Mouse (Mus musculus): ENCODE measurements around the gene Shisa3. TPM values are rescaled to one million over a fixed set of nuclear protein-coding genes. Genes with fewer than 3 reads are reported as not detected.

Shisa3 gene
- 9.4 and 10.6 TPM in 2 replicates for polyA plus RNA-seq (2014; fragmentation: Nextera tagmentation; extraction: Ambion mirVana)

DNA sequence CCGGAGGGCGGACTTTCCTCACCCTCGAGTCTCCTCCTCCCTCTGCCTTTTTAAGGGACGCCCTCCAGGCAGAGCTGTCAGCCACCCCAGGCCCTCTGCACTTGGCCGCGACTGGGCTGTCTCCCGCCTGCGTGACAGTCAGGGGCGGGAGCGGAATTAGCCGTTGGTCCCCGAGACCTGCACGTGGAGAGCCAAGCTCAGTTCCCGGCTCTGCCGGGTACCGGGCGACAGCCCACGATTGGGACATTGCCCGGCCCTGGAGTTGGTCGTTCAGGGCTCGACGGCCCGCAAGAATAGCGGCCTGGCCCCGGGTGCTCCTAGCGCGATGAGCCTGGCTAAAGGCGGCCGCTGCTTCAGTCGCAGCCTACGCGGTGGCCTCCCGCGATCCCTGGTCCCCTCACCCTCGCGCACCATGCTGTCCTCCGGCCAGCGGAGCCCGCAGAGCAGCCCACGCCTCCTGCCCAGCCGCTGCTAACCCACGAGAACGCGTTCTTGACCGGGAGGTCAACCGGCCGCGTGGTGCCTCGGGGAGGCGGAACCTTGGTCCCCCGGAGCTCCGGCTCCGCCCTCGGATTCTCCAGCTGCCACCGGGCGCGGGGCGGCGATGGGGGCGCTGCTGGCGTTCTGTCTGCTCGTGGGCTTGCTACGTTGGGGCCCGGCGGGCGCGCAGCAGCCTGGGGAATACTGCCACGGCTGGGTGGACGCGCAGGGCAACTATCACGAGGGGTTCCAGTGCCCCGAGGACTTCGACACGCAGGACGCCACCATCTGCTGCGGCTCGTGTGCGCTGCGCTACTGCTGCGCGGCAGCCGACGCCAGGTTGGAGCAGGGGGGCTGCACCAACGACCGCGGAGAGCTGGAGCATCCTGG, at the start of gene Shisa3:
Gene Shisa3, plus strand, starts transcription at position 79 of the 870 bp plus-strand sequence.
- Histone ChIP-seq H3K4me3 (ENCODE audit: low read depth, low read length) (peak within 1 kb of the TSS; percentile 56), H3K9me3 (ENCODE audit: control insufficient read depth, low read length) (no peaks in the 10 kb centered on the region), H3K9ac (ENCODE audit: low read depth, low read length) (peak within 1 kb of the TSS; percentile 62), H3K27ac (replicated peaks; ENCODE audit: low read depth, low read length) (no peak within 1 kb of the TSS), H3K27me3 (replicated peaks; ENCODE audit: control insufficient read depth, insufficient read depth, low read length) (peaks cover 73% of the 10 kb centered on the region), H3K4me1 (ENCODE audit: control insufficient read depth, insufficient read depth, low read length) (peaks cover 9% of the 10 kb centered on the region; the same call in 1 of the 2 replicates), H3K4me2 (ENCODE audit: low read depth, low read length) (peak within 1 kb of the TSS; percentile 95), H3K36me3 (ENCODE audit: control insufficient read depth, insufficient read depth, low read length) (no peaks in the 10 kb centered on the region)
- 0% methylated on average over 46 of the region's 86 CpGs for WGBS
- DNase-seq (ENCODE audit: low spot score) (peak; percentile 44), ATAC-seq (ENCODE audit: low read depth) (peak; percentile 66)

DNA sequence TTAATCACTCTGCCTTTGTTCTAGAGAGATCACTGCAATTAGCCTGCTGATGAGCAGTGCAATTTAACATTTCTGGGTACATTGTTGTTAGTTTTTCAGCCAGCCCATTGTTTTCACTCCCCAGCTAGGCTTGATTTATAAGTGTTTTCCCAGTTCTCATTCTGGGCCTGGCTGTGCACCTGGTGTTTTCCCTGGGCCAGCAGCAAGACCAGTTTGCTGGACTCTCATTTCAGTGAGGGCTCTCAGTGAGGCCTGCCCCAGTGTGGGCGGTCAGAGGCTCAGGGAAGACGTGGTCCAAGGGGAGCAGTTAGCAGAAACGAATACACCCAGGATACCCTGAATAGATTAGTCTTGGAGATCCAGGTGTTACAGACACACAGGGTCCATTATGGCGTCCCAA, 49.0 kb upstream of the Shisa3 start:
- no peaks in the 10 kb centered on the region for H3K36me3 ChIP-seq (ENCODE audit: control insufficient read depth, insufficient read depth, low read length)
- no peak overlapping the region for H3K9ac ChIP-seq (ENCODE audit: low read depth, low read length)
- H3K4me1 ChIP-seq (ENCODE audit: control insufficient read depth, insufficient read depth, low read length) = no peaks in the 10 kb centered on the region
- H3K4me3 ChIP-seq (ENCODE audit: low read depth, low read length) = no peak overlapping the region
- WGBS = 67% methylated on average over 4 of the region's 4 CpGs
- no peaks in the 10 kb centered on the region for H3K27me3 ChIP-seq (replicated peaks; ENCODE audit: control insufficient read depth, insufficient read depth, low read length)
- no peak for ATAC-seq (ENCODE audit: low read depth)
- no peak for DNase-seq (ENCODE audit: low spot score)
- no peak overlapping the region for H3K27ac ChIP-seq (replicated peaks; ENCODE audit: low read depth, low read length)
- no peak overlapping the region for H3K4me2 ChIP-seq (ENCODE audit: low read depth, low read length)
- no peaks in the 10 kb centered on the region for H3K9me3 ChIP-seq (ENCODE audit: control insufficient read depth, low read length)

DNA sequence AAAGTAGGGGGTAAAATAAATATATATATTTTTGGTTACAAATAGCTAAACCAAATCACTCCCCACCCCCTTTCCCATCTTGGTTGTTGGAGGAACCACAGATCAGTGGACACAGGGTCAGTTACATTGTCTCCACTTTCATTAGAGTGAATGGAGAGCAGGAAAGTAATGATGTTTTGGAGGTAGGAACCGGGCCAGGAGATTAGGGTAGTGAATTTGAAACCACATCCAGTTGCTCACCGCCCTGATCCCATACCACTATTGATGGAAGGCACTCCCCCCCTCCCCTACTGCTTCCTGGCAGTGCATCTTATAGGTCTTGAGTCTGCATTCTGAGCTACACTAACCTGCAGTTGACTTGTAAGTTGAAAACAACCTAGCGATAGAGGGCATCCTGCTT, 48.6 kb upstream of the Shisa3 start:
- Histone ChIP-seq H3K4me2 (ENCODE audit: low read depth, low read length) (no peak overlapping the region), H3K4me1 (ENCODE audit: control insufficient read depth, insufficient read depth, low read length) (no peaks in the 10 kb centered on the region), H3K9ac (ENCODE audit: low read depth, low read length) (no peak overlapping the region), H3K27me3 (replicated peaks; ENCODE audit: control insufficient read depth, insufficient read depth, low read length) (no peaks in the 10 kb centered on the region), H3K27ac (replicated peaks; ENCODE audit: low read depth, low read length) (no peak overlapping the region), H3K4me3 (ENCODE audit: low read depth, low read length) (no peak overlapping the region), H3K36me3 (ENCODE audit: control insufficient read depth, insufficient read depth, low read length) (no peaks in the 10 kb centered on the region), H3K9me3 (ENCODE audit: control insufficient read depth, low read length) (no peaks in the 10 kb centered on the region)
- ATAC-seq (ENCODE audit: low read depth) (no peak), DNase-seq (ENCODE audit: low spot score) (no peak)
- 64% methylated on average over 3 of the region's 3 CpGs for WGBS

DNA sequence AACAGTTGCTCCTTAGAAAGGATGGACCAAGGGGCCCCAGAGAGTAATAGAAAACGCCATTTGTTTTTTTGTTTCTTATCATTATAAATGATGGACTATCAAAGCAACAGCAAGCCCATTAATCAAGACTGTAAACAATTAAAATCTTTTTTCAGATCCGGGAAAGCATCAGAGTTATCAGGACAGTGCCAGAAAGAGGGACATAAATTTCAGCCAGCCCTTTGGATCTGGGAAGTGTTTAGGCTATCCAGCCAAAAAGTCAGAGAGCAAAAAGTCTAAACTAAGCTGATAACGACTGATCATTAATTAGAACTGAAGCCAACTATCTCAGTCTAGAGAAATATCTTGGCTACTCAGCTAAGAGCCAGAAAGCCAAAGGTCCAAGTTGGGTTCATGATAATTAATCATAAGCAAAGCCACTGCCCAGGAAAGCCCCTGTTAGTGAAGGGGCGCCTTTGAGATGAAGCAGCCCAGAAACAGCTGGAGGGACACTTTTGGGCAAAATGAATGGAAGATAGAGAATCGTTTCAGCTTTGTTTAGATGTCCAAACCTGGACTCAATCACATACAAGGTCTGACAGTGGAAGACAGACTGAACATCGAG, 35.0 kb upstream of the Shisa3 start:
- no peak overlapping the region for H3K4me3 ChIP-seq (ENCODE audit: low read depth, low read length)
- WGBS = 67% methylated on average over 6 of the region's 6 CpGs
- H3K9me3 ChIP-seq (ENCODE audit: control insufficient read depth, low read length) = no peaks in the 10 kb centered on the region
- no peaks in the 10 kb centered on the region for H3K36me3 ChIP-seq (ENCODE audit: control insufficient read depth, insufficient read depth, low read length)
- no peak for DNase-seq (ENCODE audit: low spot score)
- H3K9ac ChIP-seq (ENCODE audit: low read depth, low read length) = no peak overlapping the region
- H3K4me2 ChIP-seq (ENCODE audit: low read depth, low read length) = no peak overlapping the region
- H3K4me1 ChIP-seq (ENCODE audit: control insufficient read depth, insufficient read depth, low read length) = no peaks in the 10 kb centered on the region
- no peaks in the 10 kb centered on the region for H3K27me3 ChIP-seq (replicated peaks; ENCODE audit: control insufficient read depth, insufficient read depth, low read length)
- no peak overlapping the region for H3K27ac ChIP-seq (replicated peaks; ENCODE audit: low read depth, low read length)
- no peak for ATAC-seq (ENCODE audit: low read depth)

DNA sequence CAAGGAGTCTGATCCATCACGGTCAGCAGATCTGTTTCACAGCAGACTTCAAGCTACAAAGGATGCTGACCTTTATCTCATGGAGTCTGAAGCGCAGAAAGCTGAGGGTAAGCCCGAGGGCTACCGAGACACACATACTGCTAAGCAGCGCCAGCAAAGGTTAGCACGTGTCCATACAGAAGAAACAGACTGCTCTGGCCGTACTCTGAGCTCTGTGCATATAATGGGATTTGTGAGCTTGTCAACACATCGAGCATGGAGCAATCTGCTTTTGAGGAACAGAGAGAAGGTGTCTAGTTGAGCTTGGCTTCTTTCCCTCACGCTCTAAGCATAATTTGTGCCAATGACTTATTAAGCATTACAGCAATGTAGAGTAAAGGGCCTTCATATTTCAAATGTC, 33.6 kb upstream of the Shisa3 start:
- Histone ChIP-seq H3K27ac (replicated peaks; ENCODE audit: low read depth, low read length) (no peak overlapping the region), H3K36me3 (ENCODE audit: control insufficient read depth, insufficient read depth, low read length) (no peaks in the 10 kb centered on the region), H3K4me3 (ENCODE audit: low read depth, low read length) (no peak overlapping the region), H3K4me2 (ENCODE audit: low read depth, low read length) (no peak overlapping the region), H3K4me1 (ENCODE audit: control insufficient read depth, insufficient read depth, low read length) (no peaks in the 10 kb centered on the region), H3K27me3 (replicated peaks; ENCODE audit: control insufficient read depth, insufficient read depth, low read length) (no peaks in the 10 kb centered on the region), H3K9me3 (ENCODE audit: control insufficient read depth, low read length) (no peaks in the 10 kb centered on the region), H3K9ac (ENCODE audit: low read depth, low read length) (no peak overlapping the region)
- ATAC-seq (ENCODE audit: low read depth) (no peak), DNase-seq (ENCODE audit: low spot score) (no peak)
- 84% methylated on average over 9 of the region's 9 CpGs for WGBS

DNA sequence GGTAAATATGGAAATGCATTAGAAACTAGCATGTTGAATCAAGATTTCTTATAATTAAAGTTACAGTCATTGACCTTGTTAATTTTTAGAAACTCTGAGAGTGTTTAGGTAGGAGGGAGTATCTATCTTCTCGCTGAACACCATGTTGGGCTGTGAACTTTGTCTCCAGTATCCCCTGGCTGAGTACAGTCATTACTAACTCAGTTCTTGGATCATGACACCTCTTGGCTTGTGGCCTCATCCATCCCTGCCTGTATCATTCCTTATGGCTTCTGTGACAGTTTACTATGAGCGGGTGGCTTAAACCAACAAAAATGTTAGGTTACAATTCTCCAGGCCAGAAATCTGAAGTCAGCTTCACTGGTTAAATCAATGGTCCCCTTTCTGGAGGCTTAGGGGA, 32.0 kb upstream of the Shisa3 start:
- no peak overlapping the region for H3K4me3 ChIP-seq (ENCODE audit: low read depth, low read length)
- H3K27me3 ChIP-seq (replicated peaks; ENCODE audit: control insufficient read depth, insufficient read depth, low read length) = no peaks in the 10 kb centered on the region
- 89% methylated on average over 2 of the region's 2 CpGs for WGBS
- H3K36me3 ChIP-seq (ENCODE audit: control insufficient read depth, insufficient read depth, low read length) = no peaks in the 10 kb centered on the region
- DNase-seq (ENCODE audit: low spot score) (no peak), ATAC-seq (ENCODE audit: low read depth) (no peak)
- no peak overlapping the region for H3K9ac ChIP-seq (ENCODE audit: low read depth, low read length)
- no peak overlapping the region for H3K4me2 ChIP-seq (ENCODE audit: low read depth, low read length)
- H3K9me3 ChIP-seq (ENCODE audit: control insufficient read depth, low read length) = no peaks in the 10 kb centered on the region
- no peaks in the 10 kb centered on the region for H3K4me1 ChIP-seq (ENCODE audit: control insufficient read depth, insufficient read depth, low read length)
- H3K27ac ChIP-seq (replicated peaks; ENCODE audit: low read depth, low read length) = no peak overlapping the region

DNA sequence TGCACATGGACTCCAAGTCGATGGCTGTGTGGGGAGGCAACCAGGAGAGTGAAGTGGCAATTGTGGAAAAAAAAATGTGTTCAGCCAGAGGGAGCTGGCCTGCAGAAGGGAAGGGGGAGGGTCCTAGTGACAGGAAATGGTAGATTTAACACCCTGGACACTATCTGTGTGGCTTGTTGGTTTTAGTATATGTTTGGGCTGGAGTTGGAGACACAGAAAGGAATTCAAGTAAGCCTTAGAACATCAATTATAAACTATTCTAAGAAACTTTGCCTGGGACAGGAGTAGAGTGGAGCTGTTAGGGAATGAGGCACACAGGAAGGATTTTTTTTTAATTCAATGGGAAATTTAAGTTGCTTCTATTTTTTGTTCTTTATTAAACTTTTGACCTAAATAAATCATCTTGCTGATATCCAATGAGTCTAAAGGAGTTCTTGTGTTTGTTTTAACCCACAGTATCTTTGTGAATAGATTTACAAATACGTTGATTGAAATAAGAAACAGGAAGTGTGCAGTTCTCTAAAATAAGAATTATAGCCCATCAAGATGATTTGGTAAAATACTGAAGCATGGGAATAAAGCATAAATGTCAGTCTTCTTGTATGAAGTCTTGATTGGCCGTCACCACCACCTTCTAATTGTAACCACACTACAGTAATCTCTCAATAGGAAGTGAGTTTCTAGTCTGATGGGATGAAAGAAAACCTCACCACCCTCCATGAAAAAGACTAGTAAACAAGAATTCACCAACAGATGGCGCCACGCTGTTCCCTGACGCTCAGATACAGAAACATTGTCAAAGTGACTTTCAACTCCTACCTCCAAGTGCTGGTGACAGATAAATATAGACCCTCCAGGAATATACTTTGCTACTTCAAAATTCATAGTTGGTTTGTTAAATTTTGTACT, 27.7 kb upstream of the Shisa3 start:
- Histone ChIP-seq H3K36me3 (ENCODE audit: control insufficient read depth, insufficient read depth, low read length) (no peaks in the 10 kb centered on the region), H3K4me3 (ENCODE audit: low read depth, low read length) (no peak overlapping the region), H3K27ac (replicated peaks; ENCODE audit: low read depth, low read length) (no peak overlapping the region), H3K27me3 (replicated peaks; ENCODE audit: control insufficient read depth, insufficient read depth, low read length) (no peaks in the 10 kb centered on the region), H3K9ac (ENCODE audit: low read depth, low read length) (no peak overlapping the region), H3K4me1 (ENCODE audit: control insufficient read depth, insufficient read depth, low read length) (no peaks in the 10 kb centered on the region), H3K9me3 (ENCODE audit: control insufficient read depth, low read length) (no peaks in the 10 kb centered on the region), H3K4me2 (ENCODE audit: low read depth, low read length) (no peak overlapping the region)
- ATAC-seq (ENCODE audit: low read depth) = no peak
- WGBS = 50% methylated on average over 6 of the region's 6 CpGs
- no peak for DNase-seq (ENCODE audit: low spot score)

DNA sequence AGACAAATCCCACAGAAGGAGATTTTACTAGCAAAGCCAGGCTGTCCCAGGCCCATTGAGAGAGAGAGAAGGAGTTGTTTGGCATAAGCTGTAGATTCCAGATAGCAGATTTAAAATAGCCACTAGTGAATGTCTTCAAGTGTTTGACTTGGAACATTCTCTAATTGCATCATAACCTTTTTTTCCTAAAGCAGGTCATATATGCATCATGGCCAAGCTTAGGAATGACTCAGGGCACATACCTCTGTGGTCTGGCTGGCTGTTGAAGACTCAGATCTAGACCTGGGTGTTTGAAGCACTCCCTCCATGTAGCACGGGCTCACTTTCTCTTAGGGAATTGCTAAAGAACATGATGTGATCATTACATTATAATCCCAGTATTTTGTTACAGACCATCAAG, 12.6 kb upstream of the Shisa3 start:
- no peak overlapping the region for H3K4me2 ChIP-seq (ENCODE audit: low read depth, low read length)
- ATAC-seq (ENCODE audit: low read depth) (no peak), DNase-seq (ENCODE audit: low spot score) (no peak)
- no peaks in the 10 kb centered on the region for H3K36me3 ChIP-seq (ENCODE audit: control insufficient read depth, insufficient read depth, low read length)
- H3K9me3 ChIP-seq (ENCODE audit: control insufficient read depth, low read length) = no peaks in the 10 kb centered on the region
- no peak overlapping the region for H3K27ac ChIP-seq (replicated peaks; ENCODE audit: low read depth, low read length)
- no peaks in the 10 kb centered on the region for H3K4me1 ChIP-seq (ENCODE audit: control insufficient read depth, insufficient read depth, low read length)
- H3K27me3 ChIP-seq (replicated peaks; ENCODE audit: control insufficient read depth, insufficient read depth, low read length) = no peaks in the 10 kb centered on the region; the same call in 1 of the 2 replicates
- no peak overlapping the region for H3K4me3 ChIP-seq (ENCODE audit: low read depth, low read length)
- H3K9ac ChIP-seq (ENCODE audit: low read depth, low read length) = no peak overlapping the region
- WGBS = 57% methylated on average over 1 of the region's 1 CpGs

Data from embryonic facial prominence, embryonic 14.5 days (tissue).